Mouse (Mus musculus): ENCODE results near the gene Magi1. TPM values are rescaled to one million over a fixed set of nuclear protein-coding genes. Genes with fewer than 3 reads are reported as not detected.
"Not testable (repeated sequence)": the region's sequence is repeated elsewhere in the genome, so short reads cannot be mapped to it uniquely, and the experiment has no call there.

Magi1 gene
- polyA plus RNA-seq, 1 experiment from 2014 or later, result 25.0 TPM

- DNase-seq (ENCODE audit: low spot score), result peak; percentile 14
- WGBS, result 78% methylated on average over 8 of the region's 8 CpGs
These were observed 635.0 kb downstream of the Magi1 start for GRCm38 (mm10) chr6:93648581-93649230.

GRCm38 (mm10) chr6:93629735-93630291 is 653.9 kb downstream of the Magi1 start:
- not testable (repeated sequence) for H3K27ac ChIP-seq; H3K9me3 ChIP-seq; H3K27me3 ChIP-seq (ENCODE audit: insufficient read depth, poor library complexity, severe bottlenecking); H3K4me3 ChIP-seq; H3K4me1 ChIP-seq (replicated peaks); DNase-seq (ENCODE audit: low spot score); H3K36me3 ChIP-seq
- WGBS, result 72% methylated on average over 5 of the region's 5 CpGs

More at GRCm38 (mm10) chr6:93648581-93649230, 635.0 kb downstream of the Magi1 start:
- no peaks in the 10 kb centered on the region for H3K9me3 ChIP-seq
- no peaks in the 10 kb centered on the region for H3K27me3 ChIP-seq (ENCODE audit: insufficient read depth, poor library complexity, severe bottlenecking)
- H3K36me3 ChIP-seq, result no peaks in the 10 kb centered on the region
- no peak overlapping the region for H3K4me3 ChIP-seq
- 0 out of 2 replicates have a peak, but pooled peaks cover 4% of the 10 kb centered on the region for H3K4me1 ChIP-seq (replicated peaks)
- no peak overlapping the region for H3K27ac ChIP-seq

- no peaks in the 10 kb centered on the region for H3K27me3 ChIP-seq (ENCODE audit: insufficient read depth, poor library complexity, severe bottlenecking)
- 88% methylated on average over 5 of the region's 5 CpGs for WGBS
- no peak overlapping the region for H3K4me3 ChIP-seq
- H3K36me3 ChIP-seq, result no peaks in the 10 kb centered on the region
- DNase-seq (ENCODE audit: low spot score), result no peak
- H3K27ac ChIP-seq, result no peak overlapping the region
- peaks cover 10% of the 10 kb centered on the region for H3K4me1 ChIP-seq (replicated peaks)
- no peaks in the 10 kb centered on the region for H3K9me3 ChIP-seq
These were observed 656.5 kb downstream of the Magi1 start for GRCm38 (mm10) chr6:93627200-93627599.

Other genes with a start within 250 kb of the Magi1 start
- 8.7 and 9.3 TPM in 2 replicates for gene Slc25a26, start 216.4 kb upstream of the Magi1 start, polyA plus RNA-seq (2016; fragmentation: Nextera tagmentation; extraction: Ambion mirVana)